Mouse (Mus musculus) thymus, adult 2 months (tissue): Measurements from ENCODE around the gene Ccna1. TPM values are rescaled to one million over a fixed set of nuclear protein-coding genes. Genes with fewer than 3 reads are reported as not detected.

Source experiments
- DNase-seq: peaks from one replicate; pipeline ENCODE4 v3.0.0; 2021
- H3K27ac ChIP-seq: fragments of 200-500 bp; 2 replicates; pipeline ENCODE4 v1.5.1; 2012; ENCODE audit warnings: low read length, control low read depth; ENCODE audit not compliant: control insufficient read depth, insufficient read depth
- H3K27me3 ChIP-seq: fragments of 200-500 bp; 2 replicates; pipeline ENCODE4 v1.6.1; 2012; ENCODE audit warnings: mild to moderate bottlenecking, low read length, moderate library complexity, mixed read lengths; ENCODE audit not compliant: control insufficient read depth, insufficient read depth
- H3K36me3 ChIP-seq: fragments of 200-500 bp; 2 replicates; pipeline ENCODE4 v1.6.1; 2012; ENCODE audit warnings: mild to moderate bottlenecking, low read length, moderate library complexity; ENCODE audit not compliant: control insufficient read depth, insufficient read depth
- H3K4me1 ChIP-seq: fragments of 200-500 bp; replicated peaks from 2 replicates; pipeline ENCODE4 v1.6.1; 2012; ENCODE audit warnings: low read length; ENCODE audit not compliant: control insufficient read depth, insufficient read depth
- H3K4me3 ChIP-seq: fragments of 200-500 bp; 2 replicates; pipeline ENCODE4 v1.5.1; 2012; ENCODE audit warnings: mild to moderate bottlenecking, low read length, control low read depth, moderate library complexity; ENCODE audit not compliant: control insufficient read depth, insufficient read depth
- CTCF ChIP-seq: fragments of 200-500 bp; IDR thresholded peaks from 2 replicates; pipeline ENCODE4 v1.5.1; 2012; ENCODE audit warnings: mild to moderate bottlenecking, control low read depth, low read length, moderate library complexity, borderline replicate concordance; ENCODE audit not compliant: control insufficient read depth, poor library complexity, insufficient read depth; ENCODE audit errors: extremely low read depth
- POLR2A ChIP-seq: fragments of 200-500 bp; IDR thresholded peaks from 2 replicates; pipeline ENCODE4 v1.6.1; 2012; ENCODE audit warnings: mild to moderate bottlenecking, low read length, control low read depth, moderate library complexity; ENCODE audit not compliant: control insufficient read depth, poor library complexity, insufficient read depth; ENCODE audit errors: extremely low read depth
- WGBS: fragments of 180-500 bp; shearing (Covaris S2); methylation state at CpG from one replicate; pipeline ENCODE4 v1.1.7; 2018; 5-methylcytosine and 5-hydroxymethylcytosine counted together
- polyA plus RNA-seq: library from polyadenylated mRNA; depleted of rRNA; stranded (reverse); fragments of >200 nt; gene quantifications from 2 replicates; pipeline ENCODE4 v1.2.3, GENCODE M21; 2012

Ccna1 gene
- polyA plus RNA-seq, 1 experiment = 0.94 TPM

GRCm38 (mm10) chr3:55055747-55056120, 433 bp upstream of the Ccna1 start:
- no peak for TF ChIP-seq POLR2A
- no peak for TF ChIP-seq CTCF
- H3K27ac ChIP-seq = no peak overlapping the region
- no peaks in the 10 kb centered on the region for H3K36me3 ChIP-seq
- no peak for DNase-seq
- no peak overlapping the region for H3K4me3 ChIP-seq
- no peaks in the 10 kb centered on the region for H3K4me1 ChIP-seq
- WGBS = 11% methylated on average over 11 of the region's 11 CpGs
- peaks cover 3% of the 10 kb centered on the region; the same call in 1 of the 2 replicates for H3K27me3 ChIP-seq

GRCm38 (mm10) chr3:55054231-55054630, 1.1 kb downstream of the Ccna1 start:
- Histone ChIP-seq H3K4me1 (no peaks in the 10 kb centered on the region), H3K36me3 (no peaks in the 10 kb centered on the region), H3K27me3 (peaks cover 3% of the 10 kb centered on the region; the same call in 1 of the 2 replicates), H3K27ac (no peak overlapping the region), H3K4me3 (no peak overlapping the region)
- no peak for DNase-seq
- 46% methylated on average over 6 of the region's 6 CpGs for WGBS
- TF ChIP-seq POLR2A = no peak
- no peak for TF ChIP-seq CTCF

- DNase-seq = no peak
- Histone ChIP-seq H3K4me1 (no peaks in the 10 kb centered on the region), H3K4me3 (no peak overlapping the region), H3K27ac (no peak overlapping the region), H3K27me3 (no peaks in the 10 kb centered on the region), H3K36me3 (no peaks in the 10 kb centered on the region)
- no peak for TF ChIP-seq CTCF
- no peak for TF ChIP-seq POLR2A
- 88% methylated on average over 8 of the region's 8 CpGs for WGBS
These were observed 10.5 kb downstream of the Ccna1 start for GRCm38 (mm10) chr3:55044601-55045370.

GRCm38 (mm10) chr3:55037608-55038007, 17.7 kb downstream of the Ccna1 start:
- 85% methylated on average over 5 of the region's 5 CpGs for WGBS
- DNase-seq = no peak
- no peaks in the 10 kb centered on the region for H3K4me1 ChIP-seq
- no peak overlapping the region for H3K4me3 ChIP-seq
- no peak overlapping the region for H3K27ac ChIP-seq
- TF ChIP-seq POLR2A = no peak
- TF ChIP-seq CTCF = no peak
- no peaks in the 10 kb centered on the region for H3K27me3 ChIP-seq
- no peaks in the 10 kb centered on the region for H3K36me3 ChIP-seq

GRCm38 (mm10) chr3:55027271-55027840, 27.9 kb downstream of the Ccna1 start:
- WGBS = 85% methylated on average over 7 of the region's 7 CpGs

GRCm38 (mm10) chr3:55025502-55025901, 29.8 kb downstream of the Ccna1 start:
- 95% methylated on average over 3 of the region's 3 CpGs for WGBS
- no peaks in the 10 kb centered on the region for H3K4me1 ChIP-seq
- no peaks in the 10 kb centered on the region for H3K36me3 ChIP-seq
- H3K27me3 ChIP-seq = no peaks in the 10 kb centered on the region
- DNase-seq = no peak
- TF ChIP-seq CTCF = no peak
- TF ChIP-seq POLR2A = no peak
- no peak overlapping the region for H3K4me3 ChIP-seq
- no peak overlapping the region for H3K27ac ChIP-seq

More at GRCm38 (mm10) chr3:55027271-55027840, 27.9 kb downstream of the Ccna1 start:
- H3K4me1 ChIP-seq = no peaks in the 10 kb centered on the region
- TF ChIP-seq CTCF (no peak), POLR2A (no peak)
- no peaks in the 10 kb centered on the region for H3K36me3 ChIP-seq
- DNase-seq = no peak
- no peaks in the 10 kb centered on the region for H3K27me3 ChIP-seq
- no peak overlapping the region for H3K27ac ChIP-seq
- no peak overlapping the region for H3K4me3 ChIP-seq
